Mouse (Mus musculus): ENCODE measurements around the gene Cd6. TPM values are rescaled to one million over a fixed set of nuclear protein-coding genes. Genes with fewer than 3 reads are reported as not detected.

Cd6 gene
- polyA plus RNA-seq, 1 experiment from 2014 or later = 0.07 TPM

- H3K27ac ChIP-seq (replicated peaks) = no peak overlapping the region
- no peak overlapping the region for H3K9ac ChIP-seq (ENCODE audit: low read length)
- no peak for ATAC-seq (ENCODE audit: low FRiP score, low TSS enrichment)
- peaks cover 2% of the 10 kb centered on the region; the same call in 1 of the 2 replicates for H3K36me3 ChIP-seq (ENCODE audit: control insufficient read depth, insufficient read depth, low read length)
- H3K4me1 ChIP-seq (replicated peaks; ENCODE audit: control insufficient read depth, insufficient read depth) = no peaks in the 10 kb centered on the region
- no peak overlapping the region for H3K4me2 ChIP-seq (replicated peaks; ENCODE audit: low read depth)
- TF ChIP-seq EP300 (optimal IDR thresholded peaks at IDR 0.05) (no peak), CTCF (IDR thresholded peaks at IDR 0.05; ENCODE audit: low read depth) (no peak)
- no peaks in the 10 kb centered on the region for H3K27me3 ChIP-seq (ENCODE audit: control insufficient read depth, insufficient read depth, low read length)
- no peak for DNase-seq (ENCODE audit: low spot score)
- no peaks in the 10 kb centered on the region for H3K9me3 ChIP-seq (ENCODE audit: control insufficient read depth, low read length)
- 33% methylated on average over 2 of the region's 2 CpGs for WGBS
- no peak overlapping the region for H3K4me3 ChIP-seq (ENCODE audit: low read depth, low read length)
Measured at GRCm38 (mm10) chr19:10856520-10856919, 26.7 kb upstream of the Cd6 start.

- Histone ChIP-seq H3K27ac (replicated peaks) (no peak overlapping the region), H3K4me3 (ENCODE audit: low read depth, low read length) (no peak overlapping the region), H3K36me3 (ENCODE audit: control insufficient read depth, insufficient read depth, low read length) (peaks cover 2% of the 10 kb centered on the region; the same call in 1 of the 2 replicates), H3K9ac (ENCODE audit: low read length) (no peak overlapping the region), H3K9me3 (ENCODE audit: control insufficient read depth, low read length) (no peaks in the 10 kb centered on the region), H3K4me1 (replicated peaks; ENCODE audit: control insufficient read depth, insufficient read depth) (no peaks in the 10 kb centered on the region), H3K27me3 (ENCODE audit: control insufficient read depth, insufficient read depth, low read length) (no peaks in the 10 kb centered on the region), H3K4me2 (replicated peaks; ENCODE audit: low read depth) (no peak overlapping the region)
- 76% methylated on average over 3 of the region's 3 CpGs for WGBS
- DNase-seq (ENCODE audit: low spot score) (no peak), ATAC-seq (ENCODE audit: low FRiP score, low TSS enrichment) (no peak)
- TF ChIP-seq EP300 (optimal IDR thresholded peaks at IDR 0.05) (no peak), CTCF (IDR thresholded peaks at IDR 0.05; ENCODE audit: low read depth) (no peak)
Measured at GRCm38 (mm10) chr19:10855422-10855821, 25.6 kb upstream of the Cd6 start.

- H3K9ac ChIP-seq (ENCODE audit: low read length) = no peak overlapping the region
- no peak for DNase-seq (ENCODE audit: low spot score)
- 40% methylated on average over 3 of the region's 3 CpGs for WGBS
- no peaks in the 10 kb centered on the region; the same call in 1 of the 2 replicates for H3K4me1 ChIP-seq (replicated peaks; ENCODE audit: control insufficient read depth, insufficient read depth)
- H3K9me3 ChIP-seq (ENCODE audit: control insufficient read depth, low read length) = no peaks in the 10 kb centered on the region
- no peak overlapping the region for H3K4me2 ChIP-seq (replicated peaks; ENCODE audit: low read depth)
- no peak overlapping the region for H3K27ac ChIP-seq (replicated peaks)
- no peak overlapping the region for H3K4me3 ChIP-seq (ENCODE audit: low read depth, low read length)
- H3K27me3 ChIP-seq (ENCODE audit: control insufficient read depth, insufficient read depth, low read length) = no peaks in the 10 kb centered on the region
- TF ChIP-seq EP300 (optimal IDR thresholded peaks at IDR 0.05) (no peak), CTCF (IDR thresholded peaks at IDR 0.05; ENCODE audit: low read depth) (no peak)
- ATAC-seq (ENCODE audit: low FRiP score, low TSS enrichment) = no peak
- H3K36me3 ChIP-seq (ENCODE audit: control insufficient read depth, insufficient read depth, low read length) = no peaks in the 10 kb centered on the region
Measured at GRCm38 (mm10) chr19:10847311-10848087, 17.6 kb upstream of the Cd6 start.

GRCm38 (mm10) chr19:10846150-10846549 lies 16.3 kb upstream of the Cd6 start:
- H3K4me1 ChIP-seq (replicated peaks; ENCODE audit: control insufficient read depth, insufficient read depth) = no peaks in the 10 kb centered on the region; the same call in 1 of the 2 replicates
- WGBS = 53% methylated on average over 7 of the region's 7 CpGs
- no peak for TF ChIP-seq CTCF (IDR thresholded peaks at IDR 0.05; ENCODE audit: low read depth)
- DNase-seq (ENCODE audit: low spot score) = no peak
- H3K27ac ChIP-seq (replicated peaks) = no peak overlapping the region; the same call in 1 of the 2 replicates
- H3K36me3 ChIP-seq (ENCODE audit: control insufficient read depth, insufficient read depth, low read length) = no peaks in the 10 kb centered on the region
- H3K27me3 ChIP-seq (ENCODE audit: control insufficient read depth, insufficient read depth, low read length) = no peaks in the 10 kb centered on the region
- ATAC-seq (ENCODE audit: low FRiP score, low TSS enrichment) = no peak
- no peak overlapping the region for H3K4me2 ChIP-seq (replicated peaks; ENCODE audit: low read depth)
- no peak overlapping the region for H3K9ac ChIP-seq (ENCODE audit: low read length)
- no peak overlapping the region for H3K4me3 ChIP-seq (ENCODE audit: low read depth, low read length)
- H3K9me3 ChIP-seq (ENCODE audit: control insufficient read depth, low read length) = no peaks in the 10 kb centered on the region

- H3K27me3 ChIP-seq (ENCODE audit: control insufficient read depth, insufficient read depth, low read length) = no peaks in the 10 kb centered on the region
- no peak overlapping the region for H3K4me3 ChIP-seq (ENCODE audit: low read depth, low read length)
- WGBS = 82% methylated on average over 3 of the region's 3 CpGs
- TF ChIP-seq CTCF (IDR thresholded peaks at IDR 0.05; ENCODE audit: low read depth) (no peak), EP300 (optimal IDR thresholded peaks at IDR 0.05) (no peak)
- H3K4me2 ChIP-seq (replicated peaks; ENCODE audit: low read depth) = no peak overlapping the region
- H3K9ac ChIP-seq (ENCODE audit: low read length) = no peak overlapping the region
- no peaks in the 10 kb centered on the region; the same call in 1 of the 2 replicates for H3K4me1 ChIP-seq (replicated peaks; ENCODE audit: control insufficient read depth, insufficient read depth)
- no peaks in the 10 kb centered on the region for H3K36me3 ChIP-seq (ENCODE audit: control insufficient read depth, insufficient read depth, low read length)
- DNase-seq (ENCODE audit: low spot score) (no peak), ATAC-seq (ENCODE audit: low FRiP score, low TSS enrichment) (no peak)
- H3K27ac ChIP-seq (replicated peaks) = no peak overlapping the region
- no peaks in the 10 kb centered on the region for H3K9me3 ChIP-seq (ENCODE audit: control insufficient read depth, low read length)
Measured at GRCm38 (mm10) chr19:10845454-10845853, 15.6 kb upstream of the Cd6 start.

GRCm38 (mm10) chr19:10844206-10844605 lies 14.3 kb upstream of the Cd6 start:
- no peak overlapping the region for H3K9ac ChIP-seq (ENCODE audit: low read length)
- H3K9me3 ChIP-seq (ENCODE audit: control insufficient read depth, low read length) = no peaks in the 10 kb centered on the region
- DNase-seq (ENCODE audit: low spot score) (no peak), ATAC-seq (ENCODE audit: low FRiP score, low TSS enrichment) (no peak)
- H3K4me1 ChIP-seq (replicated peaks; ENCODE audit: control insufficient read depth, insufficient read depth) = no peaks in the 10 kb centered on the region; the same call in 1 of the 2 replicates
- TF ChIP-seq CTCF (IDR thresholded peaks at IDR 0.05; ENCODE audit: low read depth) (no peak), EP300 (optimal IDR thresholded peaks at IDR 0.05) (no peak)
- no peak overlapping the region for H3K4me3 ChIP-seq (ENCODE audit: low read depth, low read length)
- no peaks in the 10 kb centered on the region for H3K36me3 ChIP-seq (ENCODE audit: control insufficient read depth, insufficient read depth, low read length)
- no peak overlapping the region for H3K27ac ChIP-seq (replicated peaks)
- H3K27me3 ChIP-seq (ENCODE audit: control insufficient read depth, insufficient read depth, low read length) = no peaks in the 10 kb centered on the region
- H3K4me2 ChIP-seq (replicated peaks; ENCODE audit: low read depth) = no peak overlapping the region
- WGBS = 86% methylated on average over 4 of the region's 5 CpGs
